Mouse (Mus musculus): ENCODE measurements around the gene Gm10309. TPM values are rescaled to one million over a fixed set of nuclear protein-coding genes. Genes with fewer than 3 reads are reported as not detected.
A peak's percentile ranks its signal among the peaks of the same experiment; 100 is the strongest.

The Gm10309 gene
- polyA plus RNA-seq (2015; fragmentation: Nextera tagmentation; extraction: Ambion mirVana), result 0.25 and 0.36 TPM in 2 replicates

DNA sequence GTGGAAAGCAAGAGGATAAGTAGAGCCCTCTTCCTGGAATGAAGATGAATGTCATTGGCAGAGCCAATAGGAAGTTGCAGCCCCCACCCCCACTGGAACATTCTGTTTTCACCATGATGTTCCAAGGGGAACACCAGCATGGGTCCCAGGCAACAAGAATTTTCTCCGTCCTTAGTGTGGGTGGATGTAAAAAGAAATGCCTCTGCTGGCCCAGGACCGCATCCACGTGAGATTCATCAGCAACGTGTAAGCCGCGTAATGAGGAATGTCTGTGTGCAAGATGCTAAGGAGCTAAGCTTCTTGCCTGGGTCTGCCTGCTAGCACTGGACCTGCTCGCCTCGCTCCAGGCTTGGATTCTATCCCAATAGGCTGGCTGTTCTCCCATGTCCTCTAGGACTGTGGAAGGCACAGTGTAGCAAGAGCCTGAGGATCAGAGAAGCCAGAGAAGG, at the start of gene Gm10309:
Gene Gm10309 (minus strand): TSS at position 50 of the 449 bp plus-strand sequence.
- H3K9me3 ChIP-seq, result no peaks in the 10 kb centered on the region
- no peak within 1 kb of the TSS for H3K27ac ChIP-seq (replicated peaks)
- peaks cover 4% of the 10 kb centered on the region; the same call in 1 of the 2 replicates for H3K36me3 ChIP-seq
- H3K4me1 ChIP-seq, result peaks cover 35% of the 10 kb centered on the region
- no peak within 1 kb of the TSS for H3K9ac ChIP-seq
- no peak within 1 kb of the TSS for H3K4me3 ChIP-seq
- no peak within 1 kb of the TSS for H3K4me2 ChIP-seq
- no peaks in the 10 kb centered on the region for H3K27me3 ChIP-seq (replicated peaks)
- ATAC-seq (ENCODE audit: extremely low read depth, insufficient number of reproducible peaks, low FRiP score, low TSS enrichment), result no peak
- WGBS, result 87% methylated on average over 8 of the region's 8 CpGs

GRCm38 (mm10) chr17:86551995-86552394, 47.0 kb upstream of the Gm10309 start:
- H3K36me3 ChIP-seq, result 0 out of 2 replicates have a peak, but pooled peaks cover 4% of the 10 kb centered on the region
- H3K4me2 ChIP-seq, result no peak overlapping the region
- H3K4me1 ChIP-seq, result no peaks in the 10 kb centered on the region
- no peak overlapping the region for H3K4me3 ChIP-seq
- no peak overlapping the region for H3K9ac ChIP-seq
- 86% methylated on average over 6 of the region's 6 CpGs for WGBS
- H3K27me3 ChIP-seq (replicated peaks), result no peaks in the 10 kb centered on the region
- no peaks in the 10 kb centered on the region; the same call in 1 of the 2 replicates for H3K9me3 ChIP-seq
- H3K27ac ChIP-seq (replicated peaks), result no peak overlapping the region
- ATAC-seq (ENCODE audit: extremely low read depth, insufficient number of reproducible peaks, low FRiP score, low TSS enrichment), result no peak

GRCm38 (mm10) chr17:86551561-86551960, 46.5 kb upstream of the Gm10309 start:
- no peaks in the 10 kb centered on the region; the same call in 1 of the 2 replicates for H3K9me3 ChIP-seq
- 0 out of 2 replicates have a peak, but pooled peaks cover 4% of the 10 kb centered on the region for H3K36me3 ChIP-seq
- H3K4me2 ChIP-seq, result no peak overlapping the region
- WGBS, result 64% methylated on average over 10 of the region's 10 CpGs
- no peak overlapping the region for H3K27ac ChIP-seq (replicated peaks)
- ATAC-seq (ENCODE audit: extremely low read depth, insufficient number of reproducible peaks, low FRiP score, low TSS enrichment), result no peak
- peaks cover 4% of the 10 kb centered on the region; the same call in 1 of the 2 replicates for H3K4me1 ChIP-seq
- H3K27me3 ChIP-seq (replicated peaks), result no peaks in the 10 kb centered on the region
- no peak overlapping the region for H3K4me3 ChIP-seq
- no peak overlapping the region for H3K9ac ChIP-seq

- 83% methylated on average over 10 of the region's 10 CpGs for WGBS
- no peak overlapping the region for H3K27ac ChIP-seq (replicated peaks)
- no peak overlapping the region for H3K9ac ChIP-seq
- no peaks in the 10 kb centered on the region; the same call in 1 of the 2 replicates for H3K9me3 ChIP-seq
- no peak for ATAC-seq (ENCODE audit: extremely low read depth, insufficient number of reproducible peaks, low FRiP score, low TSS enrichment)
- H3K4me2 ChIP-seq, result no peak overlapping the region
- H3K4me1 ChIP-seq, result peaks cover 8% of the 10 kb centered on the region; the same call in 1 of the 2 replicates
- no peaks in the 10 kb centered on the region for H3K27me3 ChIP-seq (replicated peaks)
- 0 out of 2 replicates have a peak, but pooled peaks cover 4% of the 10 kb centered on the region for H3K36me3 ChIP-seq
- H3K4me3 ChIP-seq, result no peak overlapping the region
Measured at GRCm38 (mm10) chr17:86549128-86549527, 44.1 kb upstream of the Gm10309 start.

DNA sequence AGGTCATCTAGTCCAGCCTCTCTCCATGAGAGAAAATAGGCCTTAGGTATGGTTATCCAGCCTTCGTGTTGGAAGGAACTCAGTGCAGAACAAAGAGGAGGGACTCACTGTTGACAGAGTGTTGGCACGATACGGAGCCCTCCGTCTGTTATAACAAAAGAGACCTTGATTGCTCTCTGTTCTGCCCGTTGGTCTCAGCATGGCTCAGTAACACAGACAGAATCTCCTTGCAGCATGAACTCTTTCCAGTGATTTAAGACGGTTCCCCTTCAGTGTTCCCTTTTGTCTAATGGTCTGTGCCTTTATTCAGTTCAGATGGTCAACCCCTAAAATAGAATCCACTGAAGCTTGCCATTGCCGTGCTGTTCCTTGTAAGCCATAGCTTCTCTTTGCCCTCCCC, 41.5 kb upstream of the Gm10309 start:
- H3K9ac ChIP-seq, result no peak overlapping the region
- 59% methylated on average over 7 of the region's 7 CpGs for WGBS
- peaks cover 8% of the 10 kb centered on the region; the same call in 1 of the 2 replicates for H3K4me1 ChIP-seq
- H3K36me3 ChIP-seq, result no peaks in the 10 kb centered on the region
- no peak overlapping the region for H3K4me2 ChIP-seq
- no peak overlapping the region for H3K27ac ChIP-seq (replicated peaks)
- ATAC-seq (ENCODE audit: extremely low read depth, insufficient number of reproducible peaks, low FRiP score, low TSS enrichment), result no peak
- no peak overlapping the region for H3K4me3 ChIP-seq
- no peaks in the 10 kb centered on the region for H3K27me3 ChIP-seq (replicated peaks)
- no peaks in the 10 kb centered on the region for H3K9me3 ChIP-seq

DNA sequence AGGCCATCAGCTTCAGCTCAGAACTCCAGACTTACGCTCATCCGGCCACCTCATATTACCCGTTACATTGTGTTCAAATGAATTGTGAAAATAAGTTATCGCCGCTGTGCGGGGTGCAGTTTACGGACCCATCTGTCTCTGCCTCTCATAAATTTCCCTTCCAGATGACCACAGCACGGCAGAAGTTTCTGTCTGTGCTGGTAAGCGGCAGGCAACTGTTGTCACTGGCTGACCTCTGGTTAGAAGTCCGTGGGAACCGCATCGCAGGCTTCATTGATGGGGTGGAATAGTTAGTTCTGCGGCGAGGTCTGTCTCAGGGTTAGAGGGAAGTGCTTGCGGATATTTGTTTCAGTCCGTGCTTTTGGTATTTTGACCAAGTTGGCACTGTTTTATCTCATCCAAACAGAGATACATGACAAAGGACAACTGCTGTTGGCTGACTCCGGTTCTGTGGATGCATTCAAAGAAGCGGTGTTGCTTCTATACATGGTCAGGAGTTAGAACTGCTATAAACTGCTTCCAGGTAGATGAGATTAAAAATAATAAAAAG, 34.9 kb upstream of the Gm10309 start:
- H3K4me1 ChIP-seq, result peaks cover 31% of the 10 kb centered on the region
- H3K27me3 ChIP-seq (replicated peaks), result no peaks in the 10 kb centered on the region
- 72% methylated on average over 18 of the region's 18 CpGs for WGBS
- no peak overlapping the region for H3K9ac ChIP-seq
- H3K4me3 ChIP-seq, result no peak overlapping the region
- H3K27ac ChIP-seq (replicated peaks), result no peak overlapping the region
- H3K4me2 ChIP-seq, result 0 out of 2 replicates have a peak overlapping the region, but pooled peaks have one; percentile 4
- no peak for ATAC-seq (ENCODE audit: extremely low read depth, insufficient number of reproducible peaks, low FRiP score, low TSS enrichment)
- H3K9me3 ChIP-seq, result no peaks in the 10 kb centered on the region
- H3K36me3 ChIP-seq, result no peaks in the 10 kb centered on the region

- ATAC-seq (ENCODE audit: extremely low read depth, insufficient number of reproducible peaks, low FRiP score, low TSS enrichment), result no peak; the same call in 1 of the 2 replicates
- 9% methylated on average over 22 of the region's 22 CpGs for WGBS
- Histone ChIP-seq H3K27ac (replicated peaks) (peak overlapping the region; percentile 83), H3K4me1 (peaks cover 57% of the 10 kb centered on the region), H3K9me3 (no peaks in the 10 kb centered on the region), H3K4me3 (peak overlapping the region; percentile 45), H3K36me3 (no peaks in the 10 kb centered on the region), H3K27me3 (replicated peaks) (no peaks in the 10 kb centered on the region), H3K4me2 (peak overlapping the region; percentile 74), H3K9ac (peak overlapping the region; percentile 75)
Measured at GRCm38 (mm10) chr17:86535827-86536656, 31.0 kb upstream of the Gm10309 start.

DNA sequence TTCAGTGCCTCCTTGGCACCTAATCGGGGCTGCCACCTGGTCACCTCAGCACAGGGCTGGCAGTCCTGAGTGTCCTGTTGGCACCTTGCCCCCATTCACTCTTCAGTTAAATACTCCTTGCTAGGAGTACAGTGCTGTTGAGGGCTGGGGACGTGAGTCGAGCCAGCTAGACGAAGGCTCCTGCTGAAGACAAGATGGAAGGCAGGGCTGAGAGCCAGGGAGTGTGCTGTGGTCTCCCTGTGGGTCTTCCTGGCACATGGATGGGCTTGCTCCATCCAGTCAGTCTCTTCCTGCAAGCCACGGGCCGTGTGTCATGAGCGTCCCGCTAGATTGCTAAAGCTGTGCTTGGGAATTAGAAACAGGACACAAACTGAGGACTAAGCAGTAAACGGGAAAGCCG, 30.1 kb upstream of the Gm10309 start:
- 69% methylated on average over 10 of the region's 10 CpGs for WGBS
- Histone ChIP-seq H3K4me1 (peaks cover 66% of the 10 kb centered on the region), H3K27ac (replicated peaks) (peak overlapping the region; percentile 28; the same call in 1 of the 2 replicates), H3K27me3 (replicated peaks) (no peaks in the 10 kb centered on the region), H3K4me2 (no peak overlapping the region), H3K9me3 (no peaks in the 10 kb centered on the region), H3K36me3 (no peaks in the 10 kb centered on the region), H3K4me3 (no peak overlapping the region), H3K9ac (peak overlapping the region; percentile 24; the same call in 1 of the 2 replicates)
- no peak for ATAC-seq (ENCODE audit: extremely low read depth, insufficient number of reproducible peaks, low FRiP score, low TSS enrichment)

DNA sequence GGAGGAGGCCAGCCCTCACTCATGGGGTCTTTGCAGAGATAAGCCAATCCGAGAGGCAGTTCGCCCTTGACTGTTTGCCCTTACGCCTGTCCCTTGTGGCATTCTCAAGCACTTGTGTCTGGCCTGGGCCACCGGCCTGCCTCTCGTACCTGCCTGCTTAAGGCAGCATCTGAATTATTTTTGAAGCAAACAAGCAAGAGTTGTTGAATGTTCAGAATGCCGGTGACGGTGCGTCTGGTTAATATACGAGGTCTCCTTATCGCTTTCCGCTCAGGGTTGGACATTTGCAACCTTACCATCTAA, 28.5 kb upstream of the Gm10309 start:
- ATAC-seq (ENCODE audit: extremely low read depth, insufficient number of reproducible peaks, low FRiP score, low TSS enrichment), result no peak
- 34% methylated on average over 11 of the region's 11 CpGs for WGBS

DNA sequence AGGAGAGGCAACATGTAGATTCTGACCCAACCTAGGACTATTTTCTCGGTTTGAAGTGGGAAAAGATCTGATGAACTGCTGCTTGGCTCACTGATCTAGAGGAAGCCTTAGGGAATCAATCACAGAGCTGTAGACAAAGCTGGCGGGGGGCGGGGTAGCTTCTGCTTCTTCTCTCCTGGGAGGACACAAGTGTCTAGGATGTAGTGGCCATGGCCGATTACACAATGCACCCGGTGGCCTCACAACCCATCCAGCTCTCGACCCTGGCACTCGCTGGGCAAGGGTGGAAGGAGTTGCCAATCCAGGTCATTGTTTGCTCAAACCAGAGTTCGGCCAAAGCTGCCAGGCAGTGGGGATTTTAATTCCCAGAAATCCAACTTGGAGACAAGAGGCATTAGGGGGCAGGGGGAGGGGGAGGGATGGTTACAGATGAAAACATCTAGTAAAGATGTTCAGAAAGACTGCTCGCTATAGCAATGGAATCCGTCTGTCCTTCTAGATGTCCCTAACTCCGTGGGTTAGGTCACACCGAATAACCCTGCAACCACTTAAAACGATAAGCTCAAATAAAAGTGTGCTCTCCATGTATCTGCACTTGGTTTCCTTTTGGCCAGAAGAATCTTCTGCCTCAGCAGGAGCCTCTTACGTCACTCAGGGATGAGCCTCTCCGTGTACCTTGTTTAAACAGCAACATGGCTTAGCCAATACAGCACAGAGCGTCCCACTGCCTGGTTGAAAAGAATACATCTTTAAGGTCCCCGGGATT, 27.9 kb upstream of the Gm10309 start:
- no peaks in the 10 kb centered on the region for H3K36me3 ChIP-seq
- WGBS, result 65% methylated on average over 17 of the region's 17 CpGs
- H3K27ac ChIP-seq (replicated peaks), result peak overlapping the region; percentile 61
- peaks cover 75% of the 10 kb centered on the region for H3K4me1 ChIP-seq
- no peak overlapping the region for H3K4me3 ChIP-seq
- no peak for ATAC-seq (ENCODE audit: extremely low read depth, insufficient number of reproducible peaks, low FRiP score, low TSS enrichment)
- H3K9ac ChIP-seq, result no peak overlapping the region
- H3K4me2 ChIP-seq, result peak overlapping the region; percentile 6; the same call in 1 of the 2 replicates
- no peaks in the 10 kb centered on the region for H3K27me3 ChIP-seq (replicated peaks)
- H3K9me3 ChIP-seq, result no peaks in the 10 kb centered on the region

More for the DNA sequence above, 28.5 kb upstream of the Gm10309 start:
- H3K4me3 ChIP-seq, result no peak overlapping the region
- peak overlapping the region; percentile 6; the same call in 1 of the 2 replicates for H3K4me2 ChIP-seq
- H3K27me3 ChIP-seq (replicated peaks), result no peaks in the 10 kb centered on the region
- H3K27ac ChIP-seq (replicated peaks), result peak overlapping the region; percentile 61
- H3K4me1 ChIP-seq, result peaks cover 74% of the 10 kb centered on the region
- no peaks in the 10 kb centered on the region for H3K9me3 ChIP-seq
- no peak overlapping the region for H3K9ac ChIP-seq
- H3K36me3 ChIP-seq, result no peaks in the 10 kb centered on the region

- Histone ChIP-seq H3K36me3 (no peaks in the 10 kb centered on the region), H3K4me2 (no peak overlapping the region), H3K9me3 (no peaks in the 10 kb centered on the region), H3K9ac (no peak overlapping the region), H3K4me3 (no peak overlapping the region), H3K27ac (replicated peaks) (no peak overlapping the region), H3K27me3 (replicated peaks) (no peaks in the 10 kb centered on the region), H3K4me1 (peaks cover 60% of the 10 kb centered on the region)
- ATAC-seq (ENCODE audit: extremely low read depth, insufficient number of reproducible peaks, low FRiP score, low TSS enrichment), result no peak
- 60% methylated on average over 6 of the region's 6 CpGs for WGBS
Measured at GRCm38 (mm10) chr17:86531231-86531630, 26.2 kb upstream of the Gm10309 start.

All from heart, embryonic 13.5 days (tissue).